Mouse (Mus musculus): Measurements from ENCODE around the gene Sfrp2.

DNA sequence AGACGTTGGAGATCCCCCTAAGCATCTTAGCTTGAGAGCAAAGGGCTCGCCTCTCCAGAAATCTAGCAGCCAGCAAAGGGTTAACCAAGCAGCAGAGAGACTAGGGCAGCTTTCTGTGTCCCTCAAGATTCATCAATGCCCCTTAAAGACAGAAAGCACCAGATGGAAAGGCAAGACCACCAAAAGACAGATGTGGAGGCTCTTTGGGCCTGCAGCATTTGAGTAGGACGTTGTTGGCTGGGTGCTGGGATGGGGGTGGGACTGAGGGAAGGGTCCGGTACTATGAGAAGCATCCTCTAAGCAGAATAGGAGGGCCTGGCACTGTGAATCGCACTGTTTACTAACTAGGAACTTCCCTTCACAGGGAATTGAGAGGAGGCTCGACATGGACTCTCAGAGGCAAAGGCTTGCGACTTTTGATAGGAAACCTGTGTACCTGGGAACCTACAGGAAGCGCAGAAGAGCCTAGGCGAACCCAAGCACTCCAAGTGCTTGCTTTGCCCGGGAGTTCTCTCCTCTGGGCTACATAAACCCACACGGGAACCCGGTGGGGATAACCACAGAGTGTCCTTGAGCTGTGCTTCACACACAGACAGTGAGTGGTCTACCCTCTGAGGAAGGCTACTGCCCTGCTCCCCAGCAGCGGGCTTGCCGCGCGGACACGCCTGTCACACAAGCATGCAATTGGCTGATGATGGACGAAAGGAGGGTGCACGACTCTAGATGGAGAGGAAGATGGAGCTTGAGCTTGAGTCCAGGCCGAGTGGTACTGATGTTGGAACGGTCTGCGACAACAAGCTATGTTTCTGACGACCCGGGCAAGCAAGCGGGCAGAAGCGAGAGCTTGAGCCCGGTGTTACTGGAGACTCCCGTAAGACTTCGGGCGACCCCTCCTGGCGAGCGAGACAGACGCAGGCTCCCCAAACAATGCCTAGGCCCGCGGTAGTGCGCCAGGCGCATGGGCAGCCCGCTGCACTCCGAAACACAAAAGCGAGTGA is 2.3 kb upstream of the Sfrp2 start:
- TF ChIP-seq CTCF (IDR thresholded peaks at IDR 0.05; ENCODE audit: low read depth, low read length) (peak; percentile 18; the same call in 1 of the 2 replicates), POLR2A (IDR thresholded peaks at IDR 0.05; ENCODE audit: borderline replicate concordance, low read depth, low read length) (no peak)

Data from bone marrow macrophage, adult 2 months (primary cell).